Mouse (Mus musculus): ENCODE measurements at regions not wholly inside any gene's neighbourhood (a gene's known extent, or its start where the extent isn't known, plus 50 kb on each side); places are given as distances from the start of the nearest gene placed in this dataset.
"Not testable (repeated sequence)": the region's sequence is repeated elsewhere in the genome, so short reads cannot be mapped to it uniquely, and the experiment has no call there.

GRCm38 (mm10) chr2:171985813-171986572, 57.3 kb downstream of the Cbln4 start:
- DNase-seq (ENCODE audit: low spot score): no peak

- peak; percentile 77 for DNase-seq (ENCODE audit: low spot score)
These were observed 73.9 kb downstream of the Cbln4 start for GRCm38 (mm10) chr2:171969311-171969905.

- no peak for DNase-seq (ENCODE audit: low spot score)
These were observed 96.6 kb downstream of the Cbln4 start for GRCm38 (mm10) chr2:171946569-171947250.

DNA sequence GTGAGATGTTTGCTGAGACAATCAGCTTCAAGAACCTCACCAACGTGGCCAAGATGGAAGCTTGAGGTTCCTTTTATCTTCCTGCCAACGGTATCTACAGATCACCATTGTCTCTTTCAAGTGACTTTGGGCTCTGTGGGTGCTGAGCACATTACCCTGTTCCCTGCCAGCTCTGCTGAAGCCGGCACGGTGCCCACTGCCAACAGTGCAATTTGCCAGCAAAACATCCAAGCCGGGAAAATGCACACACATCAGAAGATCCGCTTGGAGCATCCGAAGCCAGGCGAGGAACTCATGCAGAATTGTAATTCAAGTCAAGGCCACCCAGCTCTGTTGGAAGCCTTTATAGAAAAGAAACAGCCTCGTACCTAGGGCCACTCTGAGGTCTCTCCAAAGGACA, 100.6 kb downstream of the Cbln4 start:
- DNase-seq (ENCODE audit: low spot score): no peak

DNA sequence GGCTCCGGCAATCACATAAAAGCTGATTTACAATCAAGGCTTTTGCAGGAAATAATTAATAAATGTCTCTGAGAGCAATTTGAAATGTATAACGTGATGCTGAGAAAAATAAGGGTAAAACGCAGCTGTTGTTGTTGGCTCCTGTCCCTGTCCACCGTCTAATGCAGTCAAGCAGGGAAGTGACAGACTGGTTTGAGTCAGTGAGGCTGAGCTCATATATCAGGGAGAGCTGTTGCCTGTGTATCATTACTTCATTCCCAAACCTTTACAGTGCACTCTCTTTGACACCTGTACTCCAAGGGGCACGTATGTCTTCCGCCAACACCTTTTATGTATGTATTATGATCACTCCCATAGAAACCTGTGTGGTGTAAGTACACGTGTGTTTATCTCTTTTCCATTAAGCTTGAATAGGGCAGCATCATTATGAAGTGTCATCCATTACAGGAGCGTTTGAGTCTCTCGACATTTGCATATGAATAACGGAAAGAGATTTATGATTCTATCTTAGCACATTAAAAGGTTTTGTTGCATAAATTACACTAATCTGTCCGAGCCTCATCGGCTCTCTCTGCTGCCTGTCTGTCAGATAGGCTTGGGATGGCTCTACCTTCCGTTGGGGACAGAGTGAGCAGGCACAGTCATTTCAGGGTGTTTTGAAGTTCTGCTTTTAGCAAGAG, 107.5 kb downstream of the Cbln4 start:
- no peak for DNase-seq (ENCODE audit: low spot score)

DNA sequence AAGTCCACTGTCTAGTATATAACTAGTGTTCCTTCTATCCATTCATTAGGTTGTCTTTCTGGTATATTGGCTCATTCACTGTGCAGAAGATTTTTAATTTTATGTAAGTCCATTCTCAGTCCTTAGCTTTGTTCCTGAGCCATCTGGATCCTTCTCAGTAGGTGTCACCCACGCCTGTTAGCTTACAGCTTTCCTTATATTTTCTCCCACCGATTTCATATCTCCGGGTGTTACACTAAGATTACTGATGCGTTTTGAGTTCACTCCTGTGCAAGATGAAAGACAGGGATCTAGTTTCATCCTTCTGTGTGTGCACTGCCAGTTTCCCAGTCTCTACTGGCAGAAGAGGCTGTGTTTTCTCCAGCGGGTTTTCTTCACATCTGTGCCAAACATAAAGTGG, 122.3 kb downstream of the Cbln4 start:
- DNase-seq (ENCODE audit: low spot score): no peak

- DNase-seq (ENCODE audit: low spot score): no peak
These were observed 156.0 kb downstream of the Cbln4 start for GRCm38 (mm10) chr2:171887306-171887705.

DNA sequence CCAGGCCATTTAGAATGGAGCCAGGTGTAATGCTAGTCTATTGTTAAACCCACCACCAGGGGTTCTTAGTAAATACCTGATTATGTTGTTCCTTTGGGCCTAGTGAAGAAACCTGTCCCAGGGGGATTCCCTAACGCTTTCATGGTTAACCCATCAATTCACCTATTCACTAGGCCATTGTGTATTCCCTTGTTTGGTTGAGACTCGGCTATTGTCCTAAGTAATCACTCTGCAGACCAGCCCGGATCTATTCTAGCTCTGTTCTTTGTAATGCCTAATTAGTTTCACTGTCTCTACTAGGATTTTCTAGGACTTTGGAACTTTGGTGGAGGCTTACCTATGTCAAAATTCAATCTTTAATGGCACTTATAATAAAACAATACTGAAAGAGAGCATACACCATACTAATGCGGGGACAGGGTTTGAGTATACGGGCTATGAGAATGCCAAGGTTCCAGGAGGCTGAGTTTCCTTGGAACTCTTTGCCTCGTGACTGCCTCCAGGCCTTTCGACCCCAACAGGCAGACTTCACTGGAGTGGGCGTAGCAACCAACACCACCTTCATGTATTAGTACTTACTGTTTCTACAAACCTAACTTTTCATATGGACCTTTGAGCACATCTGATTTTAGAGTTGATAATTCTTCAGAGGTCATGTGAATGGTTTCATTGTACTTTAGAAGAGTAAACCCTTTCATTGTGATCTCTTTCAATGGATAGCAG, 163.9 kb downstream of the Cbln4 start:
- not testable (repeated sequence) for DNase-seq (ENCODE audit: low spot score)

GRCm38 (mm10) chr2:171867550-171867949, 175.7 kb downstream of the Cbln4 start:
- DNase-seq (ENCODE audit: low spot score): no peak

DNA sequence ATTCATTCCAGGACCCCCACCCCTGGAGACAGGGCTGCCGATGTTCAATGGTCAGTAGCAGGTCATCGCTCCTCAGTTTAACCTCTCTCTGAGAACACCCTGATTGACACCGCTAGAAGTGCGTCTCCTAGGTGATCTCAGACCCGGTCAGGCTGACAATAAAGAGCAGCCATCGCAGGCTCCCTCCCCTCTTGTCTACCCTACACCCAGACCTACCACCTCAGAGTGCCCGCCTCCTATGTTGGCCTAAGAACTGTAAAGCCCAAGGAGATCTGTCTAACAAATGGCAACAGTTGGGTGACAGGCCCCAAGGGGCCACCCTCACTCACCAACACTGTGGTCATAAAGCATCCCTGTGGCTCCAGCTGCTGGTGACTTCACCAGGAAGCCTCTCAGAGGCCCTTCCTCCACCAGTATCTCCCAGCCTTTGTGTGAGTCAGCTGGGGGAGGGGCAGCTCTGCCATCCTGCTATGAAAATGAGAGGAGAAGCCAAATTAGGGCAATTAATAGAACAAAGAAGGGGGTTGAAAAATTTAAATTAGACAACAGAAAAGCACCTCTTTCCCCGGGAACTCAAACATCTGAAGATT, 178.8 kb downstream of the Cbln4 start:
- DNase-seq (ENCODE audit: low spot score): no peak

DNA sequence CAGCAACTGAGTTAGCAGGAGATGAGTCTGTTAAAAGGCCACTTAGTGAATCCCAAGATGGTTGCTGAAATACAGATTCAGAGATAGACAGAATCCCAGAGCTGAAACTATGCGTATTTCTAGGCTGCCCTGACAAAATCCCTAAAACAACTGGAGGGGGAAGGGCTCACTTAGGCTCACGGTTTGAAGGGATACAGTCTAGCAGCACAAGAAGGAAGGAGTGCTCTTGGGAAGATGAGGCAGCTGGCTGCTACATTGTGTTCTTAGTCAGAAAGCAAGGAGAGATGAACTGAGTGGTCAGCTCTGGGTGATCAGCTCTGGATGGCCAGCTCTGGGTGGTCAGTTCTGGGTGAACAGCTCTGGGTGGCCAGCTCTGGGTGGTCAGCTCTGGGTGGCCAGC, 180.6 kb downstream of the Cbln4 start:
- DNase-seq (ENCODE audit: low spot score): no peak

DNA sequence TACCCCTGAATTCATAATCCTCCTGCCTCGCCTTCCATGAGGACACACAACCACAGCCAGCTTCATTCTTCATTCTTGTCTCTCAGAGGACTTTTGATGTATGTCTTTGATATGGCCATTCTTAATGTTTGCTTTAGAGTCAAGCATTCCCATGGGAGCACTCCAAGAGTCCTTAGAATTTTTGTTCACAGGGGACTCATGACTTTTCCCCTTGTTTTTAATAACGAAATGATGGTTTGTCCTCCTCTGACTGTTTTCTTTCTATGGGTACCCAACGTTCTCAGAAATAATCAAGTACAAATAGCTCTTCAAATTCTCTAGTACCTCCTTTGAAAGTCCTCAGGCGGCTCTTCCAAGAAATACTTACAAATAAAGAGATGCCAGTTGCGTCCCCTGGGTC, 184.4 kb downstream of the Cbln4 start:
- no peak for DNase-seq (ENCODE audit: low spot score)

DNA sequence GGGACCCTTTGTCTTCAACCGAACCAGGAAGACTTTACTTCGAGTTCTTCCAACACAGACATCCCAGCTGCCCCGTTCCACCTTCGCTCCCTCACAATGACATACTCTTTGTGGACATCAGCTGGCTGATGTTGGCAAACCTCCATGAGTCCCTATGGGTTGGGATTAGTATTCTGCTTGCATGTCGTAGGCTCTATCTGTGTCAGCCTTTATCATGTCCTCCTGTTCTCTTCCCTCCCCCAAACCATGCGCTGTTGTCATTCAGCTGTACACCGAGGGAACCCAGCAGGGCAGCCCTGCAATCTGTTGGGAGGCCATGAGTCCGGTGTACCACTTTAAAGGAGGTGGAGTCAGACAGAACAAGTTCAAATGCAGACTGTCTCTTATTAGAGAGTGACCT, 186.8 kb downstream of the Cbln4 start:
- no peak for DNase-seq (ENCODE audit: low spot score)

DNA sequence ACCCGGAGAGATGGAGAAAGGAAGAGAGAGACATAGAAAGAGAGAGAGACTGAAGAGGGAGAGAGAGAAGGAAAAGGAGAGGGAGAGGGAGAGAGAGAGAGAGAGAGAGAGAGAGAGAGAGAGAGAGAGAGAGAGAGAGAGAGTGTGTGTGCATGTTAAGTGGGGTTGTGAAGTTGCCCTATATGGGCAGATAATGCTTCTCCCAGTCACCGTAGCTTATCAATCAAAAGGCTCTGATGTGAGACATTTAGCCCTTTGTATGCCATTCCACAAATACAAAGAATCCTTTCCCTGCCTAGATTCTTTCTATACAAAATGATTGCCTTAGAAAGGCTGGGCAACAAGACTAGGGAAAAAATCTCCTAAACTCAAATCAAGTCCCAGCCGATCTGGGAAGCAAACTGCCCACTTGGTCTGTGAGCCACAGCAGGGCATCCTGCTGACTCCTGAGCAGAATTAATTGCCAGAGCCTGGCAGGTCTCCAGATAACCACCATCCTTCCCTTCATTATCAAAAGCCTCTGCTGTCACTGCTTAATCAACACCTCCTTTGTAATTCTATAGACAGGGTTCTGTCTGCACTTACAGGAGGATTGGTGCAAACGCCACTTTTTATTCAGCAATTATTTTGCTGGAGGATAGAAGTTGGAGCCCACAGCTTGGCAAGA, 196.3 kb downstream of the Cbln4 start:
- DNase-seq (ENCODE audit: low spot score): no peak

GRCm38 (mm10) chr2:171840058-171840713, 203.1 kb downstream of the Cbln4 start:
- no peak for DNase-seq (ENCODE audit: low spot score)

DNA sequence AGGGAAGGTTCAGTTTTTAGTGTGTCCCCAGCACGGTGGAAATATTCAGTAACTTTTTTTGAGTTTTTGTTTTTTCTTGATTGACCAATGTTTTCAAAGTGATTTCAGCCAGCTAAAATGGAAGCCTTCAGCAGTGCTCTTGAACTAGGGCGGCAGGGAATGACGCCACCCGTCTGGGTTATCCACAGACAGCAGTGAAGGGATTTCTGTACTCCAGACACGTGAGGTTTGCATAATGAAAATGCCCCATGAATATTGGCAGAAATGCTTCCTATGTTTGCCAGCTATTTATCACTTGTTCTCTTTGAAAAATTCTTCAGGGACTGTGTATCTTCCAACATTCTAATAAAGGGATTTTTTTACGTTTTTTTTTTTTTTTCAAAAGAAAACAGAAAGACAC, 221.1 kb downstream of the Cbln4 start:
- DNase-seq (ENCODE audit: low spot score): no peak

DNA sequence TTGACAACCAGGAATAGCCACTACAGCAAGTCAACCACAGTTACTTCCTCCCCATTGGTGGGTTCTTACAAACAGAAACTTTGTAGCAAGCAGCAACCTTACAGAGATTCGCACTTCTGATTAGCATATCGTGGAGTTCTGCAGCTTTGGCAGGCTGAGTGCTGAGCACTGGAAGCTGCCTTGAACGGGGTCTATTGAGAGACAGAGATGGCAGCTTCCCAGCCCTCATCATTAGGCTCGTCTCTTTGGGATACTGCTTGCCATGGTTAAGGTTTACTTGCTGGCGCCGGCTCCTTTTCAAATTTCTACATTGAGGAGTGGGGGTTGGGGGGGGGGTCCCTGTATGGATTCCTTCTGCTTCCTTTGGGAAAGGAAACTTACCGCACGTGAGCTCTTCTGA, 224.8 kb downstream of the Cbln4 start:
- no peak for DNase-seq (ENCODE audit: low spot score)

DNA sequence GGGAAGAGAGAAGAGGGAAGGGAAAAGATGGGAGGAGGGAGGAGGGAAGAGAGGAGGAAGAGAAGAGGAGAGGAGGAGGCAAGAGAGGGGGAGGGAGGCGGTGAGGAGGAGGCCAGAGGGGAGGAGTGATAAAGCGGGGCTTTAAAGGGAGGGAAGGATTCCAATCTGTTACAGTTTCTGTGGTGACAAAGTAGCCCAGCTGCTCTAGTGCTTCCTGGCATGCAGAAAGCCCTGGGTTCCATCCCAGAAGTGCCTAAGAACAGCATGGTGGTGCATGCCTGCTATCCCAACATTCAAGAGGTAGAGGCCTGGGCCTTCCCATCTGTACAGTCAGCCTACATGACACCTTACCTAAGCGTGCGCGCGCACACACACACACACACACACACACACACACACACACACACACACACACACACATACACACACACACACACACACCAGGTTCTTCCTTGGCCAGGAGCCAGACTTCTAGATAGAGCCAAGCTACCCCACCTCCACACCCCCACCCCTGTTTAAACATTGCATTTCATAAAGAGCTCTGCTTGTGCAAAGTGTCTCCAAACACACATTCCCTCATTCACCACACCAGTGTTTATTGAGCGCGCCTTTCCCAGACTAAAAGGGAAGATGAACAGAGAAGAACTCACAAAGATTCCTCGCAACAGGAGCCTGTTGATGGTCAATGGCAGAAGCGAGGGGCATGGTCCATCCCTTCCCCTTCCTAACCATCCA, 226.4 kb downstream of the Cbln4 start:
- DNase-seq (ENCODE audit: low spot score): no peak

DNA sequence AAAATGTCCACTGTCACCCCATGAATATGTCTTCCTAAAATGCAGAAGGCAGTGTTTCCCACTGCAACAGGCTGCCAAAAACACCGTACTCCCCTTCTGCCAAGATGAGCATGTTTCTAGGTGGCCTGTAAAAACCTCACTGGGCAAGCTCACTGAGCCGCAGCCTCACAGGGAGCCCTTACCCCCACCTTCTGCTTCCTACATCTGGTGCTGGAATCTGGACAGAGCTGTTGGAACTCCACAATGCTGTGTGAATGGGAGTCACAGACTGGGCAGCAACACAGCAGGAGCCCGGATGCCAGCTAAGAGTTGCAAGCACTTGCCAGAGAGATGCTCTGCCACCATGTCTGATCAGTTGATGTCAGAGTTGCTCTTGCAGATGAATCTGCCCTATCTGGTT, 230.6 kb downstream of the Cbln4 start:
- DNase-seq (ENCODE audit: low spot score): no peak

DNA sequence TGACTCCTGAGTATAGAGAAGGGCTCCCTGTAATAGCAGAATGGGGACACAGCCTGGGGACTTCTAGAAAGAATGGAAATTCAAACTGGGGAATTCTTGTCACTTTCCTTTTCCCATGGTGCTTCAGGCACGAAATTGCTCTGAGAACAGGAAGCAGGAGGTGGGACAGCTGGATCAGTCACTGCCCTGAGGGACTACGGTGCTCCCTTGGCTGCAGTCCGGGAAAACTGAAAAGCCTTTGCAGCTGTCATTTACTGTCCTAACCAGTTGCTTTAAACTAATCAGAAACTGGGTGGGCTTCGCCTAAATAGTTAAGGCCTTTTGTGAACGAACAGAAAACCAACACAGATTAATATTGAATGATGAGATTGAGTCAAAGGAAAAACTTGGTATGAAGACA, 237.9 kb downstream of the Cbln4 start:
- no peak for DNase-seq (ENCODE audit: low spot score)
